Mouse (Mus musculus): ENCODE results near the gene Actr8.

- TF ChIP-seq ZC3H11A (IDR thresholded peaks at IDR 0.05; ENCODE audit: borderline replicate concordance, low read depth, low read length) (no peak), ZNF384 (IDR thresholded peaks at IDR 0.05; ENCODE audit: low read depth, low read length) (no peak), CHD2 (IDR thresholded peaks at IDR 0.05; ENCODE audit: low read depth, low read length) (no peak), HCFC1 (IDR thresholded peaks at IDR 0.05; ENCODE audit: borderline replicate concordance, insufficient read depth, low read length) (no peak)
Measured at GRCm38 (mm10) chr14:30014487-30014886, 36.4 kb downstream of the Actr8 start.
